Mouse (Mus musculus) mouse trophoblast stem cell (cell line): Measurements from ENCODE around the gene Pin1.
"Not testable (repeated sequence)": the region's sequence is repeated elsewhere in the genome, so short reads cannot be mapped to it uniquely, and the experiment has no call there.

Source experiments
- in situ Hi-C, 2 experiments: fragments of 300-500 bp; cut with MseI, MboI; formaldehyde crosslinking; loops; 2 replicates in 1 of 2; 3 replicates in 1 of 2; pipeline ENCODE4 v1.15.1; 2025

The Pin1 gene

DNA sequence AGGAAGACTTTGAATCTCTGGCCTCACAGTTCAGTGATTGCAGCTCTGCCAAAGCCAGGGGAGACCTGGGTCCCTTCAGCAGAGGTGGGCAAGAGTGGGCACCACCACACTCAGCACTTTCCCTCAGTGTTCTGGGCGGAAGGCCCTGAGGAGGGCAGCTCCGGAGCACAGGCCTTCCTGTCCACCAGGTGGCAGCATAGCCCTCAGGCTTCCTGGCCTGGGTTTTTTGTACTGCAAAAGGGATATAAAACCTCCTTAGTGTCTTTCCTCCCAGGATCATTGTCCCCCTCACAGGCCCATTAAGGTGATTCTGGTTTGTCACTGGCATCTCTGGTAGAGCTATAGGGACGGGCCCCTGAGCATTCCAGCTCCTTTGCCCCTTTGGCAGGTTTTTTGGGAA, 10.4 kb downstream of the Pin1 start:
- in situ Hi-C loops: no loop called here

DNA sequence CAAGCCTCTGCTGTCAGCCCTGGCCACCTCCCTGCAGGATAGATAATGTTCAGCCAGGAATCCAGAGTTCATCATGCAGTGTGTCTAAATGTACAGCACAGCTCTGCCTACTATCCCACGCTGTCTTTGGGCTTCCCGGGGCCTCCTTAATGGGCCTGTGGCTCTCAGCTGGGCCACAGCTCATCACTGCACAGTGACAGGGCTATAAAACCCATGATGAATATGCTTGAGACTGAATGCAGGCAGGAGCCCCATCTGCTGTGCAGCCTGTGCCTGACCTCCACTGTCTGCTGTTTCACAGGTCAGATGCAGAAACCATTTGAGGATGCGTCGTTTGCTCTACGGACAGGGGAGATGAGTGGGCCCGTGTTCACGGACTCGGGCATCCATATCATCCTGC, 11.0 kb downstream of the Pin1 start:
- in situ Hi-C loops: no loop called here

DNA sequence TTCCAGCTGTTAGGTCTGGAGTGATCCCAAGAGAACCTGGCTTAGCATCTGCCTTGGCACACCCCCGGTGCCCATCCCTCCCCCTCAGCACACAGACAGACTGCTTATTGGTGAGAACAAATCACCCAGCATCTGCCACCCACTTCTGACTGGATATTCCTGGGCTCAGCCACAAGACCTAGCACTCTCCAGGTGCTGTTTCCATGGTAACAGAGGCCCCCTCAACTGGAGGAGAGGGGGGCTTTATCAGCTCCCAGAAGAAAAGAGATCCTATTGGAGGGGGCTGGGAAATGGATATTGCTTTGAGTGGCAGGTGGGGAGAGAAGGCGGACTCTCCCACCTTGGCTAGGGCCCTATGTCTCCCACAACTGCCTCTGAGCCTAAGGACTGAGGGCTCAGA, 12.1 kb downstream of the Pin1 start:
- in situ Hi-C loops: no loop called here

DNA sequence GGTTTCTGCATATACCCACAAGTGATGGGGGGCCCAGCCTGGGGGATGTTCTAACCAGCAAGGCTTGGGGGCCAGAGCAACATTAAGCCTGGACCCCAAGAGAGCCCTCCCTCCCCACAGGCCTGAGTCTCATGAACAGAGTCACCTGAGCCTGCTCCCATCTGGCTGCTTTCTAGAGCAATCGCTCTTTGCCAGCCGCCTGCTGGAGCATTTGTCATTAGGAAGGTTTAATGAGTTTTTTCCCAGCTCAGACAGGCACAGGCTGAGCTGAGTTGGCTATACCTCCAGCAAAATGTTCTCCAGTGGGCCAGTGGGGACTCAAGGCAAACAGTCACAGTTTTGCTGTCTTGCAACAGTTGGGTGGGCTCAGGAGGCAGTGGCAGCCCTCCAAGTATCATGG, 12.5 kb downstream of the Pin1 start:
- in situ Hi-C loops: no loop called here

DNA sequence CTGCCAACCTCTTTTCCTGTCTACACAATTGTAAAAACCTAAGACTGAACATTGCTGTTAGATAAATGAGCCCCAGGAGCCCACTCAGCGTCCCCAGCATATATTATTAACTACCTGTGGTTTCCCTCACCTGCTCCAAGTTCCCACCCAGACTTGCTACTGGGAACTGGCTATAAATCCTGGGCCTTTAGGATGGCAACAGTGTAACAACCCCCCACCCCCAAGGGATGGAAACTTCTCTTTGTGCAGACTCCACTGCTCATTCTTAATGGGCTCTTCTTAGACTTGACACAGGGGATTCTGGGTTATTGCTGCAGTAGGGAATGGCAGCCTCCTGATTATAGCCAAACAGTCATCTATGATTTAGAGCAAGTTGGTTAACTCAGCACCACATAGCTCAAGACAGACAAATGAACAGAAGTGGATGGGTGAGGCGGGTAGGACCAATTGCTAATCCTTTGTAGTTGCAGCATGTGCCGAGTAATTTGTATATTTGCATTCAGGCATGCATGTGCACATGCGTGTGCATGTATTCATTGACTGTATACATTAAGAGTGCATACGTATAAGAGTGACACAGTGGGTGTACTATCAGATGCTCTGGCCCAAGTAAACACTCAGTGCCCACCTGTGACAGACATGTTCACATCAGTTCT, 13.2 kb downstream of the Pin1 start:
- in situ Hi-C loops: no loop called here

DNA sequence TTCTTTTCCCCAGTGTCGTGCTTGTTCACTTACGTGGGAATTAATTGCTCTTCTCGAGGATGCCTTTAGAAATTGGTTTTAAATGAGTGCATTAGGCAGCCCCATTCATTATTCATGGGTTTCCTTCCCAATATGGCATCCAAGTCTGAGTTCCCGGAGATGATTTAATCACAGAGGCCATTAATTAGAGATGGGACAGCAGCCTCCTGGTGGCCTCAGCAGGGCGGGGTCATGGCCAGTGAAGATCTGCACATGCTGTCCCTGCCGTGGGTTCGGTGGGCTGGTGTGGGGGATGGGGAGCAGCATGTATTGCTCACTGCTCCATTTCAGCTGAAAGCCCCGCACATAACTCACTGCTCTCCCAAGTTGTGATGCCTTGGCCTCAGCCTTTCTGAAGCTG, 14.0 kb downstream of the Pin1 start:
- in situ Hi-C loops: no loop called here

DNA sequence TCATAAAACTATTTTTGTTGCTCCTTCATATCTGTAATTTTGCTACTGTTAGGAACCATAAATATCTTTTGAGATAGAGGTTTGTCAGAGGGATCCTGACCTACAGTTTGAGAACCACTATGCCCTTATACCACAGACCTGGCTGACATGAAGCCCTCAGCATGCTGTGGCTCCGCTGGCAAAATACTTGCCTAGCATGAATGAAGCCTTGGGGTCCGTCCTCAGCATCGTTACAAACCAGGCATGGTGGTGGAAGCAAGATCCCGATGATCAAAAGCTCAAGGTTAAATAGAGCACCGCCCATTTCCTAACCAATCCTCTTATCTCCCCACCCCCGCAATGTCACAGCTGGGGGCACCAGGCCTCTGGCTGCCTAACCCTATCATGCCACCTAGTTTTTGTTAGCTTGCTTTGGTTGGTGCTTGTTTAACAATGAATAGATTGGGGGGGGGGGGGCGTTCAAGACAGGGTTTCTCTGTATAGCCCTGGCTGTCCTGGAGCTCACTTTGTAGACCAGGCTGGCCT, 14.7 kb downstream of the Pin1 start:
- in situ Hi-C loops: no loop called here

DNA sequence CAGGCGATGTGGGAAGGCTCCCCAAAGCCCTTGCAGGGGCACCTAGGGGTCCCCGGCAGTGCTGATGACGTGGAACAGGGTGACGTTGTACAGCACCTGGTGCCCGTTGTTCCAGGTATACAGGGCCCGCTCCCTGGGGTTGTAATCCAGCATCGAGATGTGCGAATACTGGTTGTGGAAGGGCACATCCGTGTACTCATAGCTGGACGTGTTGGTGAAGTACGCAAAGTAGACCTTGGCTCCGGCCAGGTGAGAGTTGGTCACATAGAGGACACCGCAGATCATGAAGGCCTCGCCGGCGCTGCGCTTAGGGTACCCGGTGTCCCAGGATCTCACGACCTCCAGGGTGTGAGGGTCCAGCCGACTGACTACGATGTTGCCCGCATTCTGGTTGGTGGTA, 16.2 kb downstream of the Pin1 start:
- in situ Hi-C loops: no loop called here

DNA sequence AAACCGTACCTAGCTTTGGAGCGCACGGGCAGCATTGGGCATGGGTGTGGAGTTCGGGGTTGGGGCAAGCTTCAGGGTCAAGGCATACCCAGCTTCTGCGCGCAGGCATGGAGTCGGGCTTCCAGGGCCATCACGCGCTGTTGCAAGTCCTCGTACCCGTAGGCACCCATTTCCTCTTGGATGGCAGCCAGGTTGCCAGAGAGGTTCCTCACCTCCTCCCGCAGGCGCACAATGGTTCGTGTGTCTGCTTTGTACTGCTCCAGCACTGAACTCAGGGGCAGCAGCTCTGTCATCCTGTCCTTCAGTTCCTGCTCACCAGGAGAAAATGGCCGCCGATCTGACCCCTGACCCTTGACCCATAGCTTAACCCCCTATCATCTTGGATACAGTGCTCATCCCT, 20.2 kb downstream of the Pin1 start:
- in situ Hi-C loops: loop anchor here in 1 of 2 experiments (5.0 kb wide), 1 partner anchor 40 kb away; no protein-coding TSS in a partner anchor

DNA sequence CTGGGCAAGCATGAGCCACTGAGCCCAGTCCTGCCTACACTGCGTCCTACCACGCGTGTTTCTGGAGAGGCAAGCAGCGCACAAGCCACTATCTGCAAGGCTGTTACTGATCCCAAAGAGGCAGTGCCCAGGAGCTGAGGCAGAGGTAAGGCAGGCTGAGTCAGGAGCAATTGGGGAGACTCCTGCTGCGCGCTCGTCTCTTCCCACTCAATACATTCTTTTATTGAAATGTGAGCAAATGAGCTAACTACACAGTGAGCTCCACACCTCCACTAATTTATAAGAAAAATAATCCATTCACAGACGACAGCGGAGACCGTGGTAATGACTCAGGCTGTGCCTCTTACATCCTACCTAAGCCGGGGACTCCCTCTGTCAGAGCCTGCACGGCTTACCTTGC, 26.0 kb downstream of the Pin1 start:
- in situ Hi-C loops: no loop called here

DNA sequence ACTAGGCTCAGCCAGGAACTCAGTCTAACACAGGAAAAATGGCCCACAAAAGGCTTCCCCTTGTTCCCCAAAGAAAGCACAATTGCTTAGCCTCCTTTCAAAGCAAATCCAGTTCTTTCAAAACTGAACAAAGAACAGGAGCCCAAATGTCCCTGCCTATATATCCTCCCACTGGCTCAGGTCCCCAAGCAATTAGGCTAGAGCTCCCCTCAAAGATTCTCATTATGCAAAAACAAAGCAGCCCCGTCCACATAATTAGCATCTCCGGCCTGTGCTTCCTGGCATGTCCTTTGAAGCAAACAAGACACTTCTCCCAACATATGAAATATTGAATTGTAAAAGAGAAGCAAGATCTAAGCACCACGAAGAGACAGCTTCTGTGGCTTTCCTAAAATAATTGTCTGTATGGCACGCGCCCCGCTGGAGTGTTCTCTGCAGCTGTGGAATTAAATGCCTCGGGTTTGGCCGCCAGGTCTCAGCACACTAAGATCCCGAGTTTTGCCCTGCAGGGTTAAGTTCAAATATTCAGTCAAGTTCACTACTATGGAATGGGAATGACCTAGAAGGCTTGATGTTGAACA, 28.6 kb downstream of the Pin1 start:
- in situ Hi-C loops: no loop called here

DNA sequence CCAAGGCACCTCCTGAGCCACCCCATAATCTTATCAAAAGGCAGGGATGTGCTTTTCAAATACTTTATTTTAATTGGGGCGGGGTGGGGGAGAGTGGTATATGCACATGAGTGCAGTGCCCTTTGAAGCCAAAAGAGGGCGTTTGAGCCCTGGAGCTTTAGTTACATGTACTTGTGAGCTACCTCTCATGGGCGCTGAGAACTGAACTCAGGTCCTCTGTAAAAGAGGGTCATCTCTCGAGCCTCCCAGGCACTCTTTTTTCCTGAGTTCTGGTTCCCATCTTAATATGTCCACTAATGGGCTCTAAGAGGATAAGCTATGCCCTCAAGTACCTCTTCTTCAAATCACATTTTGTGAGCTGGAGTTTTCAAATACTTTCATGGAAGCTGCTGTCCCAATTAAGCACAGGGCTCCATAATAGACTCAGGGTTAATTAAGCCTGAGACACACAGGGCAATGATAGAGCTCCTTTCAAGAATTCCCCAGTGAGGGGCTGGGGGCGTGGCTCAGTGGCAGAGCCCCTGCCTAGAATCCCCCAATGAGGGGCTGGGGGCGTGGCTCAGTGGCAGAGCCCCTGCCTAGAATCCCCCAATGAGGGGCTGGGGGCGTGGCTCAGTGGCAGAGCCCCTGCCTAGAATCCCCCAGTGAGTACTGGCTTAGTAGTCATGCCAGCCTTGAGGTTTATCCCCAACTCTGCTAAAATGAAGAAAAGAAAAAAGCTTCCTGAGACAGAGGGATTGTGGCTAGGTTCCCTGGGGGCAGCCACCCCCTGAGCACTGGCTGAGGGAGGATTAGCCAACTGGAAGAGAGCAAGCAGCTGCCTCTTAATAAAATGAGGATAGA, 29.9 kb downstream of the Pin1 start:
- in situ Hi-C loops: no loop called here

DNA sequence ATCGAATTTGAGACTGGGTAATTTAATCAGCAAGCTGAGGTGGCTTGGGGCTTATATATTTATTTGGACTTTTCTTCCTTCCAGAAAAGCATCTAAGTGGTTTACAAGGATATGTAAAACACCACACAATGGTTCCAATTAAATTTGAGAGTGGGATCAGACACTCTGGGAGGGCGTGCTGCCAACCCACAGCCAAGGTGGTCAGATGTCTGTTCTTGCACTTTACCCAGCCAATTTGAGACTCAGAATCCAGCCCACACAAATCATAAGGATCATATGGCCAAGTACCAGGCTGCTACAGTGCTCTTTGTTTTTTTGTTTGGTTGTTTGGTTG, 30.5 kb downstream of the Pin1 start:
- in situ Hi-C loops: no loop called here

DNA sequence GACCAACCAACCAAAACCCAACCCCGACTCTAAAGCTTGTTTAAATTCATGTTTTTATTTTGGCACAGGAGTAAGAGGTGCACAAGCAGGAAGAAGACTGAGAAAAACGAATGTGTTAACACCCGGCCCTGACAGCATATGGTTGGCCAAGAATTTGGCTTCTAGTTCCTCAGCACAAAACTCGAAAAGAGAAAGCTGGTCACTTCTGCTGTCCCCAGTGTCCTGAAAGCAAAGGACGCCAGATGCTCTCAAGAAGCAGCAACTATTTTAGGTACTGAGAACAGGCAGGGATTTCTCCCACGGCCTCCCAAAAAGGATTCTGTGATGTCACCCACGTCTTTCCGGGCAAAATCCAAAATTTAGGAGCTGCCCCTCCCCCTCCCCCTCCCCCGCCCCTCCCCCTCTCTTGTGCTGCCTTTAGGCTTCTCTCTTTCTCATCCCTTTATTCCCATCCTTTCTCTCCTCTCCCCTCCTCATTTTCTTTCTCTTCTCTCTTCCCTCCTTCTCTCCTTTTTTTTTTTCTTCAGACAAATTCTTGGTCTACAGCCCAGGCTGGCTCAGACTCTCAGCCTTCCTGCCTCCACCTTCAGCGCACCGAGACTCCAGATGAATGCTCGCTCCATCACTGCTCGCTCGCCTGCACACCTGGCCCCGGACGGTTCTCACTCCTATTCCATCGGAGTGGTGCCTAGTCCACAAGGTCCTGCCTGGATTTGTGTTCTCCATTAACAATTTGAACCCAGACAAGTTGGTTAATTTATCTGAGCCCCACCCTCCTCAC, 33.4 kb downstream of the Pin1 start:
- in situ Hi-C loops: no loop called here

DNA sequence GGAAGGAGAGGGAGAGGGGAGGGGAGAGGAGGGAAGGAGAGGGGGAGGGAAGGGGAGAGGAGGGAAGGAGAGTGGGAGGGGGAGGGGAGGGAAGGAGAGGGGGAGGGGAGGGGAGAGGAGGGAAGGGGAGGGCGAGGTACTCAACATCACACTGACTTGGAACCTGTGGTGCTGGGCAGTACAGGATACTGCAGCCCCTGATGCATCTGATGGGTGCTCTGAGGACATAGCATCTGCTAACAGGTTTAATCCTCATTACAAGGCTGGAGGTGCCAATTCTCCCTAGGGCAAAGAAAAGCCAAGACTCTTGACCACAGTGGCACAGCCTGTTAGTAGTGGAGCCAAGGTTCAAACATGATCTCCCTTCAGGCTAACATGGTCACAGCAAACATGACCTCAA, 37.5 kb downstream of the Pin1 start:
- in situ Hi-C loops: no loop called here

DNA sequence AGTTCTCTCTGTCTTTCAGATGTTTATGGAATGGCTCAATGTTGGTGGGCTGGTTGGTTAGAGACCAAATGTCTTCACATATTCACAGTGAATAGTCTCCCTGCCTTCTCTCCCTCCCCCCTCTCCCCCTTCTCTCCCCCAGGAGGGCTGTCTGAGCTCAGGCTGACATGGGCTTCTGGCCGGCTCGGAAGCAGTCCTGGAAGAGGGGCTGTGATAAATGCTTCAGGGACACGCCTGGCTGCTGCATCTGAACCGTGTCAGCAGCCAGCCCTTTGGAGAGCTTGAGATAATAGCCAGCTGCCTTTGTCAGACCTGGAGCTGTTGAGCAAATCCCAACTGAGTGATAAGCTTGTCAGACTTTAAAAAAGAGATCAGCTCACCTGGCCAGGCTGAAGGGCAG, 38.0 kb downstream of the Pin1 start:
- in situ Hi-C loops: no loop called here

DNA sequence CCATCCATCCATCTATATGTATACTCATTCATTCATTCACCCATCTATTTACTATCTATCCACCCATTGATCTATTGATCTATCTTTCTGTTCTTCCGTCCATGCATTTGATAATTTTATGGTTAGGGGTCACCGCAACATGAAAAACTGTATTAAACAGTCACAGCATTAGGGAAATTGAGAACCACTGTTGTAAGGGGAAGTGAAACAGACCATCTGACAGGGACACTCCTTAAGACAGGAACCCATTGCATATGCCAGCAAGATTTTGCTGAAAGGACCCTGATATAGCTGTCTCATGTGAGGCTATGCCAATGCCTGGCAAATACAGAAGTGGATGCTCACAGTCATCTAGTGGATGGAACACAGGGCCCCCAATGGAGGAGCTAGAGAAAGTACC, 38.6 kb downstream of the Pin1 start:
- in situ Hi-C loops: not testable (repeated sequence)

DNA sequence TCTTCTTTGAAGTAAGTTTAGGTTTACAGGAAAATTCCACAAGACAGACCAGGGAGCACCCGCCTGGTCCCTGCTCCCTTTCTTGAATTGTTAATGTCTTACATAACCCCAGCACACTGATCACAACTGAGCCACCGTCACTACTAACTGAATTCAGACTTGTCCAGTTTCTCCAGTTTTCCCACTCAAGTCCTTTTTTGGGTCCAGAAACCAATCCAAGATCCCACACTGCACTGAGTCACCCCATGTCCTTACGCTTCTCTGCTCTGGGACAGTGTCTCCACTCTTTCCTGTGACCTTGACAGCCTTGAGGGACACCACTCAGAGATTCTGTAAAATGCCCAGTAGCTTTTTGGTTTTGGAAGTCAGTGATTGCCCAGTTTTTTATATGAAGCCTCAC, 41.0 kb downstream of the Pin1 start:
- in situ Hi-C loops: no loop called here

DNA sequence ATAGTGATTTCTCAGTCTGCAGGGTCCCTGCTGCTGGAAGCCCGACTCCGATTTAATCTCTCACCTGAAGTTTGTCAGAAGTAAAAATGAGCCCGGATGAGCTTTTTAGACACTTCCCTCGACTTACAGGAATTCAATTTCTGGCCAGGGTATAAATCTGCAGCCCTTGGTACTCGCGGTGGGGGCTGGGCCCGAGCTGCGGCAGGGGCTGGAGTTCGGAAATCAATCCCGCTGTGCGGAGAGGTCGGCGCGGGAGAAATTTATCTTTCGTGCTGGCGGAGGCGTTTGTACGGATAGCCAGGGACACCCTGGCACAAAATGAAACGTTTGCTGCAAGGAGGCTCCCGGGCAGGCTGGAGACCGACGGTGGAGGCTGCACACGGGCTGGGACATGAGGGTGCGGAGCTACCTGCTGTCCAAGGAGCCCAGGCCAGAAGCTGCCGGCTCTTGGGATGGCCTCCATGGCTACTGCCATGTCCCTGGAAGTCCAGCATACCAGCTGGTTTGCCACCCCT, 42.9 kb downstream of the Pin1 start:
- in situ Hi-C loops: no loop called here

DNA sequence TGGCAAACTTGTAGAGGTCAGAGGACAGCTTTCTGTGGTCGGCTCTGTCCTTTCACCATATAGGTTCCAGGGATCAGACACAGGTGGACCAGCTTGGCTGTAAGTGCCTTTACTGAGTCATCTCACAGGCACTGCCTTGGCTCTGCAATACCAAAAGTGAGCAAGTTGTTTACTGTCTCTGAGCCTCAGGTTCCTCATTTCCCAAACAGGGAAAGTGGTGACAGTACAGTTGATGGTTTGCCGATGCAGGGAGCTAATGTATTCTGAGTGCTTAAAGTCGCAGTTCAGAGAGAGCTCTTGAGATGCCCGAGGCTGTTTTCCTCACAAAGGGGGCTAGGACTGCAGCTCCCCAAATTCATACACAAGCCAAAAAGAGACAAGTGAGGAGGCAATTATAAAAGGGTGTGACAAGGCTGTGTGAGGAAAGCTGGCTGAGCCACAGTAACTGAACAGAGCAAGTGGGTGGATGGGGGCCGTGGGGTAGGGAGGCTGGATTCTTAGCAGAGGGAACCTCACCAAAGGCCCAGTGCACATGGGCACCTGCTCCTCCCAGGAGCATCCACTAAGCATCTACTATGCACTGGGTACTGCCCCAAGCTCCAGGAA, 44.3 kb downstream of the Pin1 start:
- in situ Hi-C loops: no loop called here

DNA sequence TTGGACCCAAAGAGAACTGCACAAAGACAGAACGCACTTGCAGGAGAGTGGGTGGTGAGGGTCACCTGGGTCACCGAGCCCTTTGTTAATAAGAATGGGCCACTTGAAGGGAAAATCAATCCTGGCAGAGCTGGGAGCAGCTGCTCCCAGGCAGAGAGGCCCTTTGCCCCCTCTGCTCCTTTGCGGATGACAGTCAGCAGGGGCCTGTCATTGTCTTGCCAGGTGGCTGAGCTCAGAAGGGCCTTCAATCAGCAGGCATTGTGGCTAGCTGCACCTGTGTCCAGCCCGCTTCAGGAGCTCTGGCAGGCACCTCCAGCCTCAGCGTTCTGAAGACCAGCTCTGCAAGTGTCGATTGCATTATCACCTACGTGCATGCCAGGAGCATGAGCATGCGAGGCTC, 45.6 kb downstream of the Pin1 start:
- in situ Hi-C loops: no loop called here
